Mouse (Mus musculus): ENCODE data around the gene Sat2. TPM values are rescaled to one million over a fixed set of nuclear protein-coding genes. Genes with fewer than 3 reads are reported as not detected.

The Sat2 gene
- total RNA-seq, 4 experiments from 2014 or later = 1.4 to 3.8 (median 2.7) TPM

DNA sequence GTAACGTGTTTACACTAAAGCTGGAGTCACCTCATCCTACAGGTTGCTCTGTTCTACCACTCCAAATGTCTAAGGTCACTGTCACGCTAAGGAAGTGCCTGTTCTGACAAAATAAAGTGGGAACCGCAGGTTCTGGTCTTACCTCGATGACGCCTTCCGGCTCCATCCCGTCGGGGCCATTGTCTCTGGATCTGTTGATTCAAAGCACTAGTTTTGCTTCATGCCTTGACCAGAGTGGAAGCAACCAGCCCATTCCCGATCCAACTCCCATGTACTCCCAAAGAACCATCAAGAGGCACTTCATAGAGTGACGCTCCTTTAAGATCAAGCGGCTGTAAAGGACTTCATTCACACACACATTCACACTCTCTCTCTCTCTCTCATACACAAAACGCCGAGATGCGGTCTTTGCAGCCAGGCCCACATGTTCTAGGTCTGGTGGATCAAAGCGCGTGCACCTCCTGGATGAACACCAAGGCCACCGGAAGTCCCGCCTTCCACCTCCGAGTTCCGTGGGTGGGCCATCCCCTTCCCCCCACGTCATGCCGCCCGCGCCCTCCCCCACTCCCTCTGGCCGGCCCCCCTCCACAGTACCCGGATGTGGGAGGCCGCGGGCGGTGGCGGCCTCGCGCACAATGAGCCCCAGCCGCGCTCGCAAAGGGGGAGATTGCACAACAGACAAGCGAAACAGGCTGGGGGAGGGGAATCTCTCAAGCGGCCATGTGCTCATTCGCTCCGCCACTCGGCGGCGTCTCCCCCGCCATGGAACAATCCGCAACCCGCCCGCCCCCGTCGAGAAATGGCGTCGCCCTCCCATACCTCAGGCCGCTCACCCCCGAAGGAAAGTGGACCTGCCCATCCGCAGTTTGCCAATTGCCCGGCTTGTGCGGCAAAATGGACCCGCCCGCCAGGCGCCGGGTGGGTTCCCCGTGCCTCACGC, 49.2 kb downstream of the Sat2 start:
- peak; percentile 89 to 93 for DNase-seq (ENCODE audit: low spot score in 2 of 2)

DNA sequence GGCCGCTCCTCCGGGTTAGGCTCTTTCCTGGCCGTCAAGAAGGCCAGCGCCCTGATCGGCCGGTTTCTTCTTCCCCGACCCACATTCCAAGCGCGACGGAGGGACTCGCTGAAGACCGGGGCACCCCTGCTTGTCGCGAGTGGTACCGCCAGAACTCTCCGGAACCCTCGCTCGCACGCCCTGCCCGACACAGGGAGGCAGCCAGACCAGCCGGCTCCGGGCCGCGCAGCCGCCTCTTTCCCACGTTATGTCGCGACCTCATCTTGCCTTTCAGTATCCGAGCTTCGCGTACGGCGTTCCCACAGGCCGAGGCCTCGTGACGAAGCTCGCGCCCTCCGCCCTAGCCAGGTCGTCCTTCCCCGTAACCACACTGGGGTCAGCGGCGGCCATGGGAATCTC, 49.9 kb downstream of the Sat2 start:
- no peak for DNase-seq (ENCODE audit: low spot score in 2 of 2)

DNA sequence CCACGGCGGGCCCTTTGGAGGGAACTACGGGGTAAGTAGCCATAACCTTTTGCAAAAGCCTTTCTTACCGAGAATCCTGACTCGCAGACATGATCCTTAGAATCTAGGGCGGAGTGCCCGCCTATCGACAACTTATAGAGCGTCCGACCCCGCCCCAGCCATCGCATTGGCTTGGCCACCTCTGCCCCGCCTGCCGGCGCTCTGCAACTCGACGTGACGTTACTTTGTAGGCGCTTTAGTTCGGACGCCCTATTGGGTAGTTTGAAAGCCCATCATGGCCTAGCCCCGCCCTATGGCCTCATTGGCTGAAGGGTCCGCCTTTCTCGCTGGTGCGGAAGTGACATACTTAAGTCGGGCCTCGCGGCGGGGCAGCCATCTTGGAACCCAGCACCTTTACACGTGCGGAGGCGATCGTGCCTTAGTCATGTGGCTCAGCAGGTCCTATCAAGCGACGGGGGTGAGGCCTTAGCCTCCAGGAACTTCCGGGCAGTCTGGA, 50.4 kb downstream of the Sat2 start, which contains the start of gene Eif4a1:
Eif4a1 (minus strand) TSS at position 213 of the 496 bp plus-strand sequence.
- DNase-seq (ENCODE audit: low spot score in 2 of 2) = peak; percentile 100

Small RNAs within 50 kb of the gene (microRNA-seq; reads per million reads assigned to microRNA genes)
- gene Mir1934 (4.2 reads per million), gene Mir467f (not detected)

Other genes with a start within 250 kb of the Sat2 start
- 10 to 100 TPM; 73.2 to 78.1 (median 75.7) TPM for gene Naa38, start 226.5 kb upstream of the Sat2 start, total RNA-seq (2022)
- gene Cyb5d1, start 226.4 kb upstream of the Sat2 start, total RNA-seq (2022) = 10 to 100 TPM; 33.2 to 38.0 (median 36.7) TPM
- gene Tmem88, start 223.8 kb upstream of the Sat2 start, total RNA-seq (2022) = 1 to 10 TPM; 4.1 to 4.6 (median 4.1) TPM
- gene Kdm6b, start 208.3 kb upstream of the Sat2 start, total RNA-seq (2022) = 10 to 100 TPM; 19.1 to 22.9 (median 20.8) TPM
- gene Dnah2, start 72.9 kb upstream of the Sat2 start, total RNA-seq (2022) = under 1 TPM in 3 of 4 experiments, not detected in 1; 0.02 to 0.68 (median 0.05) TPM
- gene Efnb3, start 61.8 kb upstream of the Sat2 start, total RNA-seq (2022) = under 1 TPM; 0.31 to 0.46 (median 0.35) TPM
- gene Wrap53, start 41.8 kb upstream of the Sat2 start, total RNA-seq (2022) = 1 to 10 TPM; 3.3 to 4.4 (median 3.7) TPM
- gene Trp53, start 41.7 kb upstream of the Sat2 start, total RNA-seq (2022) = 10 to 100 TPM; 12.6 to 17.2 (median 13.8) TPM
- 100 to 1,000 TPM; 333 to 372 (median 353) TPM for gene Atp1b2, start 16.1 kb upstream of the Sat2 start, total RNA-seq (2022)
- gene Shbg, start 4.1 kb upstream of the Sat2 start, total RNA-seq (2022) = not detected
- gene Fxr2, start 11.0 kb downstream of the Sat2 start, total RNA-seq (2022) = 100 to 1,000 TPM; 104 to 114 (median 108) TPM
- not detected for gene Sox15, start 33.3 kb downstream of the Sat2 start, total RNA-seq (2022)
- 1 to 10 TPM; 7.3 to 8.8 (median 8.3) TPM for gene Mpdu1, start 40.6 kb downstream of the Sat2 start, total RNA-seq (2022)
- gene Cd68, start 44.1 kb downstream of the Sat2 start, total RNA-seq (2022) = 1 to 10 TPM in 3 of 4 experiments, under 1 TPM in 1; 0.73 to 3.7 (median 1.4) TPM
- 100 to 1,000 TPM in 1 of 4 experiments, 10 to 100 TPM in 3; 81.9 to 109 (median 91.5) TPM for gene Eif4a1, start 50.4 kb downstream of the Sat2 start, total RNA-seq (2022)
- gene Senp3, start 60.1 kb downstream of the Sat2 start, total RNA-seq (2022) = 10 to 100 TPM; 25.7 to 29.4 (median 28.3) TPM
- under 1 TPM in 3 of 4 experiments, not detected in 1; 0.48 to 0.56 (median 0.54) TPM for gene Tnfsf13, start 63.8 kb downstream of the Sat2 start, total RNA-seq (2022)
- 1 to 10 TPM; 6.0 to 9.0 (median 7.1) TPM for gene Tnfsf12, start 73.8 kb downstream of the Sat2 start, total RNA-seq (2022)
- 1 to 10 TPM; 1.3 to 1.7 (median 1.6) TPM for gene Tnfsfm13, start 74.1 kb downstream of the Sat2 start, total RNA-seq (2022)
- gene Polr2a, start 136.6 kb downstream of the Sat2 start, total RNA-seq (2022) = 10 to 100 TPM; 27.8 to 38.4 (median 35.3) TPM
- not detected for gene Slc35g3, start 139.9 kb downstream of the Sat2 start, total RNA-seq (2022)
- gene Zbtb4, start 143.9 kb downstream of the Sat2 start, total RNA-seq (2022) = 10 to 100 TPM; 35.6 to 40.3 (median 38.5) TPM
- gene Chrnb1, start 173.9 kb downstream of the Sat2 start, total RNA-seq (2022) = 10 to 100 TPM; 25.2 to 33.8 (median 28.9) TPM
- 1 to 10 TPM; 2.5 to 5.8 (median 4.0) TPM for gene Fgf11, start 179.8 kb downstream of the Sat2 start, total RNA-seq (2022)
- gene Tmem102, start 183.6 kb downstream of the Sat2 start, total RNA-seq (2022) = under 1 TPM; 0.17 to 0.31 (median 0.24) TPM
- gene Gm39566, start 193.3 kb downstream of the Sat2 start, total RNA-seq (2022) = not detected
- gene Spem2, start 196.4 kb downstream of the Sat2 start, total RNA-seq (2022) = not detected
- gene Spem1, start 200.2 kb downstream of the Sat2 start, total RNA-seq (2022) = not detected
- gene Nlgn2, start 215.8 kb downstream of the Sat2 start, total RNA-seq (2022) = 1 to 10 TPM; 1.3 to 2.4 (median 1.7) TPM
- gene Tmem256, start 216.5 kb downstream of the Sat2 start, total RNA-seq (2022) = 100 to 1,000 TPM; 143 to 214 (median 181) TPM
- gene Plscr3, start 224.4 kb downstream of the Sat2 start, total RNA-seq (2022) = 10 to 100 TPM in 2 of 4 experiments, 1 to 10 TPM in 2; 8.7 to 10.6 (median 9.4) TPM
- under 1 TPM in 1 of 4 experiments, not detected in 3; 0.31 TPM for gene Tnk1, start 236.7 kb downstream of the Sat2 start, total RNA-seq (2022)